Mouse (Mus musculus) mature B cell (primary cell): ENCODE data around the gene Scyl2.
"Not testable (repeated sequence)": the region's sequence is repeated elsewhere in the genome, so short reads cannot be mapped to it uniquely, and the experiment has no call there.

ENCODE experiments used
- in situ Hi-C: fragments of 300-500 bp; cut with MboI; formaldehyde crosslinking; loops from 2 replicates; pipeline ENCODE4 v1.14.3; 2019

Gene Scyl2

DNA sequence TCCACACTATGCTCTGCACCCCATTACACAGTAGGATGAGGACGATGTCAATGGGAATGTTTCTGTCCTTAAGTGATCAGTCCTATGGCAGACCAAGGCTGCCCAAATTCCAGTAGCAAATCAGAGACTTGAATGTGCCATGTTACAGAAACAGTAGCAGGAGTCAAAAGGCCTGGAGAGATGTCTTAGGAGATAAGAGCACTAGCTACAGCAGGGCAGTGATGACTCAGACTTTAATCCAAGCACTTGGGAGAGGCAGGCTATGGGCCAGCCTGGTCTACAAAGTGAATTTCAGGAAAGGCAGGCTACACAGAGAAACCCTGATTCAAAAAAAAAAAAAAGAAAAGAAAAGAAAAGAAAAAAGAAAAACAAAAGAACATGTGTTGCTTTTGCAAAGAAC is 6.6 kb downstream of the Scyl2 start:
- in situ Hi-C loops, result no loop called here

DNA sequence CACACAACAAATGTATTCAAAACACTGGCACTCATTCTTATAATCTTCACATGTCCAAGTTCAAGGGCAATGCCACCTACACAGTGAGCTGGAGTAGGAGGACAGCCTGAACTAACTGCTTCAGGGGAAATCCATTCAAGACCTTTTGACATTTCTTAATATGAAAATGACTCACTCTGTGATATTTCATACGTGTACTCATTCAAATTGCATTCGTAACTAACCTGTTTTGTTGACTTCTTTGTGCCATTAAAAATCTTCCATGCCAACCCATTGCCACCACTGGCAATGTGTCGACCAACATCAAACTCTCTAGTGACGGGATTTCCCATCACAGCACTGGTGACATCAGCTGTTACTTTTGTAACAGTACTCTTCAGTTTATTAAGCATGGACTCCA is 8.0 kb downstream of the Scyl2 start:
- in situ Hi-C loops, result no loop called here

DNA sequence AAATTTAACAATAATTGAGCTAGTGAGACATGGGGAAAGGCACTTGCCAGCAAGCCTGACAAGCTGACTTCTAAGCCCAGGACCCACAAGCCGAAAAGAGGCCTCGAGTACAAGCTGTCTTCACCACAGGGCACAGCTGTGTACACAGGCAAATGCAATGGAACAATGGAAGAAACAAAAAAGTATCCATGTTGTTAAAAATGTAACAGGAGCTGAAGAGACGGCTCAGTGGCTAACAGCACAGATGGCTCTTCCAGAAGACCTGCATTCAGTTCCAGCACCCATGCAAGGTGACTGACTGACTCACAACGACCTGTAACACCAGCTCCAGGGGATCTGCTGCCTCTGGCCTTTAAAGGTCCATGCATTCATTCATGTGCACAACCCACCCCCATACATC is 9.5 kb downstream of the Scyl2 start:
- in situ Hi-C loops, result no loop called here

DNA sequence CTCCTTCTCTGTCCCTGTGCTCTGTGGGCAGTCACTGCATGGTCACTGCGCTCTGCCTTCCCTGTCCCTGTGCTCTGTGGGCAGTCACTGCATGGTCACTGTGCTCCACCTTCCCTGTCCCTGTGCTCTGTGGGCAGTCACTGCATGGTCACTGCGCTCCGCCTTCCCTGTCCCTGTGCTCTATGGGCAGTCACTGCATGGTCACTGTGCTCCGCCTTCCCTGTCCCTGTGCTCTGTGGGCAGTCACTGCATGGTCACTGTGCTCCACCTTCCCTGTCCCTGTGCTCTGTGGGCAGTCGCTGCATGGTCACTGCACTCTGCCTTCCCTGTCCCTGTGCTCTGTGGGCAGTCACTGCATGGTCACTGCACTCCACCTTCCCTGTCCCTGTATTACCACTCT is 15.7 kb downstream of the Scyl2 start:
- in situ Hi-C loops, result not testable (repeated sequence)

DNA sequence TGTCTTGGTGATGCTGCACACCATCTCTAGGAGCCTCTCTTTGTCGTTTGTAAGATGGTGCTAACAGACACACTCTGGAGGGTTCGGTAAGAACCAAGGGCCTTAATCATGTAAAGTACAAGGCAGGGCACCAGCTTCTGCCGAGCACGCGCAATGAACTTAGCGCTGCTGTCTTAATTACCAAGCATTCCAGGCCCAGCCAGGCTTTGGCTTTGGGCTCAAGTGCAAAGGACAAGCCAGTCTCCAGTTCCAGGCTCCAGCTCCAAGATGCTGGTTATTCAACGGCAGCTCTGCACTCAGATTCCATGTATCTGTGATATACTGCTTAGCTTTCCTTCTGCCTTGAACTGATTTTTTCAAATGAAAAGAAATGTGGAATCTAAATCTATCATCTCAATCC is 18.5 kb downstream of the Scyl2 start:
- in situ Hi-C loops, result no loop called here

DNA sequence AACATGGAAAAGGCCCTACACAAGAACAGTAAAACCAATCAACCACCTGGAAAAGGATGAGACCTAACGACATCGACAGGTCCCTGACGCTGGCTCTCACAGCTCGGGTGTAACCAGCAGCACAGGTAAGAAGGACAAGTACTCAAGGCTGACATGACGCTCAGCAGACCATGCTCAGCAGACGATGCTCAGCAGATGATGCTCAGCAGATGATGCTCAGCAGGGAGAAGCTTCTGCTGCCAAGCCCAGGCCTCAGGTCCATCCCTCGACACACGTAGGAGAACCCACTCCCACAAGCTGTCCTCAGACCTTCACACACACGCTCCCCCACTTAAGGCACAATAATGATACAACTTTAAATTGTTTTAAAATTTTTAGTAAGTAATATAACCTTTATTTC is 20.4 kb downstream of the Scyl2 start:
- in situ Hi-C loops, result no loop called here

DNA sequence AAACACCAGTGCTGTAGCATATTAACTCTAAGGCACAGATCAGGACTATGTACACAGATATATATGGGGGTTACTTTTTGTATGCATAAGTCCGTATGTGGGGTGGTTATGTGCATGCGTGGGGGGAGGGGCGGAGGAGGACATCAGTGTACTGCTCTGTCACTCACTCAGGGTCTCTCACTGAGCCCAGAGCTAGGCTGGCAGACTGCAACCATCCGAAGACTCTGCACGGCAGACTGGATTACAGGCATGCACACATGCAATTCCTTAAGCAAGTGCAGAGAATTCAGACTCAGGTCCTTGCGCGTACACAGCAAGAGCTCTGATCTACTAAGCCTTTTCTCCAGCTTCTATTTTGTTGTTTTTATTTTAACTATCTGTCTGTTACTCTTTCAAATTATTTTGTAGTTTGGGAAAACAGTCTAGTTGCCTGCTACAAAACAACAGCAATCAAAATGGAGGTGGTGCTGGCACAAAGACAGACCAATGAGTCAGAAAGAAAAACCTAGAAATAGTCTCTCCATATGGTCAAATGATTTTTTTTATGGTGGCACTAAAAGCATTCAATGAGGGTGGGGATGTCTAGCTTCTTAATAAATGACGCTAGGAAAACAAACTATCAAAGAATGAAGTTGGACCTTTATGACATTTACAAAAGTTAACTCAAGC is 21.0 kb downstream of the Scyl2 start:
- in situ Hi-C loops, result no loop called here

DNA sequence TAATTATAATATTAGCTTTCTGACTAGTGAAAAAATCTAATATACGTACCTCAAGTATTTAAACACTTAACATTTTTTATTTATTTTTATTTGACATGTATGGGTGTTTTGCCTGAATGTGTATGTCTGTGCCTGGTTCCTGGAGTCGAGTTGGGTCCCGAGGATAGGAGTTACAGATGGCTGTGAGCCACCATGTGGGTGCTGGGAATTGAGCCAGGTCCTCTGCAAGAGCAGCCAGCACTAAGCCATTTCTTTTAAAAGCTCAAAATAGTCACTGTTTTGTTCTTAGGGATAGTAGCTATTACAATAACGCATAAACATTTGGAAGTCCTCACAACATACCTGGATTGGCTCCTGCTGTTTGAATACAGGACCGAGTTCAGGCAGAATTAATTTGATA is 29.7 kb downstream of the Scyl2 start:
- in situ Hi-C loops, result no loop called here

DNA sequence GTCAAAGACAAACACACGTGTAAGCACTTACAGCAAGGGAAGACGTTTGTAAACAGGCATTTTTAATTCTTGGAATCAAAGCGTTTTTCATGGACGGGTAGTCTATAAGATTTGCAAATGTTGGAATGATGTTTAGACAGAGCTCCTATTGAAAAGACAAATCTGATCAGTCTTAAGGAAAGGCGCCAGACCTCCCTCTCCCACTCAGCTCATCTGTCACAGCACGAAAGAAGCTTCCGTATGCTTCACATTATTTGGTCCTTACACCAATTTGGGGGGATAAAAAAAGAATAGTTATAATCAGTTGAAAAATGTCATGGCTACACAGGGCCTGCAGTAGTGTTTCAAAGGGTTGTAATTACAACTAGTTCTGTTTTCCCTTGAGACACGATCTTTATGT is 33.2 kb downstream of the Scyl2 start:
- in situ Hi-C loops, result no loop called here

DNA sequence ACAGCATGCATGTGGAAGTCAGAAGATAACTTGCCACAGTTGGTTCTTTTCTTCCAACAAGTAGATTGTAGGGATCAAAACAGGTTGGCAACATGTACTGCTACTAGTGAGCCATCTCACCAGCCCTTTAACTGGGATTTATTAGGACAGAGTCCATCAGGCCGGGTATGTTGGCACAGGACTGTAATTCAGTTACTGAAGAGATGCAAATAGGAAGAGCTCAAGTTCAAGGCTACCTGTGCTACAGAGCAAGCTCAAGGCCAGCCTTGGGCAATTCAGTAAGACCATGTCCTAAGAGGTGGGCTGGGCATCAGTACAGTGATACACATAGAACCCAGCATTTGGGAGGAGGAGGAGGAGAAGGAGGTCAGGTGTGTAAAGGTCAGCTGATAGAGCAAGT is 34.4 kb downstream of the Scyl2 start:
- in situ Hi-C loops, result no loop called here

DNA sequence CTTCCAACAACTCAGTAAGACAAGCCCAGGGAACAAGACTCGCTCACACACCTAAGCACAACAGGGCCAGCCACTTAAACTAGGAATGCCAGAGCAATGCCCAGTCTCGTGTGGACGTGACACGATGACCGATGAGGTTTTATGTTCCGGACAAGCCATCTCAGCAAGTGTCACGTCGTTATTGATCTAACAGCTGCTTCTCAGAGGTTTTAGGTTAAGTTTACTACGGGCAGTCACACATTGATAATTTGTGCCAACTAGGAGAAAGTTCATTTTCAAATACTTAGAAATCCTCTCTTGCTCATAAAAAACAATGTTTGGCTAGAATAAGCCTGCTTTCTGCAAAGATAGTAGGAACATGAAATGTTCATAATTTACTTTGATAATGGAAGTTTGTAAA is 39.2 kb downstream of the Scyl2 start:
- in situ Hi-C loops, result no loop called here

DNA sequence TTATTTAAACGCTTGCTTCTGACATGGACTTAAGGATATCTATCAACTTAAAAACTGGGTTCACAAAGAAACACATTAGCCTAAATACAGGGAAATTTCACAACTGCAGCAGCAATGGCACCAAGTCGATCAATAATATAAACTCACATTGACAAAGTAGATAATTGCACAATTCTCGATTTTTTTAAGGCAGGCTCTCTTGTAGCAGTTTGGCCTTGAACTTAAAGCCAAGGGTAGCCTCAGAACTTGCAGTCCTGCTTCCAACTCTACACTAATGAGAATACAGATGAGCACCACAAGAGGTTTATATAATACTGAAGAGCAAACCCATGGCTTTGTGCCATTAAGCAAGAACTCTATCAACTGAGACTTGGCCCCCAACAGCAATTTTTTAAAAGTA is 49.1 kb downstream of the Scyl2 start:
- in situ Hi-C loops, result no loop called here

DNA sequence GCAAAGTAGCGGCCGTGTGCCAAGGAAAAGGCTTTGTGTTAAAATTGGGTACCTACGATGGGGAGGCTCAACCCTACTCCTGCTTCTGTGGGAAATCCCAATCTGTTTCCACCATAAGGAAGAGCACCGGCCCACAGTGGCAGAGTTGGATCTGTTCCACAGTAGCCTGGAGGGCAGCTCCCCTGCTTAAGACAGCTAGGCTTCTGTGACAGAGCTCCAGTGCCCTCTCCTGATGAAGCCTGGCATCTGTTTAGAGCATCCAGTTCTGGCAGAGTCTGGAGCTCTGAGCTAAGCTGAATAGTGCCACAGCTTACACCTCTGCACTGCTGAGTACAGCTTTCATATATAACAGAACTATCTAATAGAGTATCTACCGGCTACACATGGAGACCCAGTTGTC is 51.1 kb downstream of the Scyl2 start:
- in situ Hi-C loops, result no loop called here

DNA sequence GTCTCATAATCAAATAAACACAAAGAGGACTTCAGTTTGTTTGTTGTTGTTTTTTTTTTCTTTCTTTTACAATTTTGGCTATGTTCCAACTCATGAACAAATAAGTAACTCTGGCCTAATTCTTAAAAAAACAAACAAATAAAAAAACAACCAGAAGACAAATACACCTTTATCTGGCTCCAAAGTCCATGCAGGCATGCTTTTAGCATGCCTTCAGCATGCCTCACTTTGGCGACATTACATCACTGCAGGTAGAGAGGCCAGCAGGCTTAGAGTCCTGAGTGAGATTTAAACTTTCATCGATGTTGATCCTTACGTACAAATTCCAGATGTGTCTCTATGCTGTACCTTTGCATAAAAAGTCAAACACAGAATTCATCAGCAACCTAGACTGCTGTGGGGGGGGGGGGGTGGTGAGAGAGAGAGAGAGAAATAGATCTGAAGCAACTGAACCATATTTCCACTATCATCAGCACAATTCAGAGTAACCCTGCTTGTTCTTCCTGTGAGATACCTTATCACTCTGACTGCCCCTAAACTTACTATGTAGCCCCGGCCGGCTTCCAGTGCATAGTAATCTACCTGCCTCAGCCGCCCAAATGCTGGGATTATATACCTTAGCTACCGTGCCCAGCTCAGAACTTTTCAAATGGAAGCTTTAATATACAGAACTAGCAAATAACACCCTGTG is 52.2 kb downstream of the Scyl2 start:
- in situ Hi-C loops, result no loop called here

DNA sequence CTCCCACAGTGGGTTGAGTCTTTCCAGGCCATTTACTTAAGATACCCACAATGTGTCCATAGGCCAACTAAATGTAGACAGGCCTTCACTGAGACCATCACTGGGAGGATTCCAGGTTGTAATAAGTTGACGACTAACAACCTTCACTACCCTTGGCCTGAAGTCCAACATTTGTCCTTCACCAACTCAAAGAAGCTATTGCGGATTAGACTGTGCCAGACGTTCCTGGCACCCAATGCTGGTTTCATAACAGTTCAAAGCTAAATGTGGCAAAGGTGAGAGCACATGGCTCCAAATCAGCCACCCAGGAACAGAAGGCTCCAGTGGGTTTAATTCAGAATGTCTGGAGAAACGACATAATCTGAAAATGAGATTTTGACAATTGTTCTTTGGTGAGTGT is 53.0 kb downstream of the Scyl2 start:
- in situ Hi-C loops, result no loop called here

DNA sequence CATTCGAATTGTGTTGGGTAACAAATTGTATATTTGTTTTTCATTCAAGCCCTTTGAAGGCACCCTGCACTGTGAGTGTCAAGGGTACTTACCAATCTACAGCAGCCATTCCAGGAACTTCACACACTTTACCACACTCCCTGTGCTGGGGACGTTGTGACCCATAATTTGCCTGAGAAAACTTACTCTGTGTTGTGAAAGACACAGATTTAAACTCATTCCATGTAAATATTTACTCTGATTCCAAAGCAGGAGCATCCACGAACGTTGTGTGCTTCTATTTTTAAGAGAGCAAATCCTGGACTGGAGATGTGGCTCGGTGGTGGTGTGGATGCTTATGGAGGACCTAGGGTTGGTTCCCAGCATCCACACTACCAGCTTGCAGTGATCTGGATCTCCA is 54.3 kb downstream of the Scyl2 start:
- in situ Hi-C loops, result no loop called here

DNA sequence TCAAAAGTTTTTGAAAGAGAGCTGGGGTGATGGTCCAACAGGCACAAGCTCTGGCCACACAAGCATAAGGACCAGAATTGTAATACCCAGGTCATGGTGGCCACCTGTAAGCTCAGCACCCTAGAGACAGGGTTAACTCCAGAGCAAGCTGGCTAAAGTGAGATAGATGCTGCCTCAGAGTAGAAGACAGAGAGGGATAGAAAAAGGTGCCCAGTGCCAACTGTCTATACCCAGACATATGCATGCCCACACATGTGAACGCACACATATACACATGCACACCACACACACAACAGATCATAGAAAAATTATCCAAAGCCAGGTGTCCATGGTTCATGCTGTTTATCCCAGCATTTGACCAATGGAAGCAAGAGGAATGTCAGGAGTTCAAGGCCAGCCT is 55.5 kb downstream of the Scyl2 start:
- in situ Hi-C loops, result no loop called here

DNA sequence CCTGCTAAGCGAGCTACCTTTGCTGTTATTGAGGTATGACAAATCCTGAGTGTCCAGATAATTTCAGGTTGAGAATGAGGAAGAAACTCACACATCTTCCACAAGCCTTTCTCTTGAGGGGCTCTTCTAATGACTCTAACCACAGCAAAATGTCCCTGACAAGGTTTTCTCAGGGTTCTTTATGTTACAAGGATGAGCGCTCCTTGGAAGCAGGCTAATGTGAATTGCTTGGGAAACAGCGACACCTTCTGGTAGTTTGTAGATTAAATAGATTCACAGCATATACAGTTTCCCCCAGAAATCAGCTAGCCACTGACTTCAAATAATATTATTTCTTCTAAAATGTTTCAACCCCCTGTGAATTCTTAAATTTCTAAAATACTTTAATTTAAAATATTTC is 56.0 kb downstream of the Scyl2 start:
- in situ Hi-C loops, result no loop called here

DNA sequence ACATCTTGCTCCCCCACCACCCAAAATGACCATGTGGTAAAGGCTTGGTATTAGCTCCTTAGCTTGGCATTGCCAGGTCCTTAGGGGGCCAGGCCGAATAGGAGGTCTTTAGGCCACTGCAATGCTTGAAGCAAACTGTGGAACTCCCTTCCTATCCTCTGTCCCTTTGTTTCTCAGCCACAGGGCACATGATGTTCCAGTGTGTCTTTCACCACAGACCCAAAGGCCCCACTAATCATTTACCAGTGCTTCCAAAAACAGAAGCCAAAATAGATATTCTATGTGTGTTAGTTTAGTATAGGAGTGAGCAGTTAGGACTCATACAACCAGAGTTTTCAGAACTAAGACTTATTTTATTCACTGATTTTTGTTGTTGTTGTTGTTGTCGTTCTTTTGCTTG is 59.4 kb downstream of the Scyl2 start:
- in situ Hi-C loops, result no loop called here

DNA sequence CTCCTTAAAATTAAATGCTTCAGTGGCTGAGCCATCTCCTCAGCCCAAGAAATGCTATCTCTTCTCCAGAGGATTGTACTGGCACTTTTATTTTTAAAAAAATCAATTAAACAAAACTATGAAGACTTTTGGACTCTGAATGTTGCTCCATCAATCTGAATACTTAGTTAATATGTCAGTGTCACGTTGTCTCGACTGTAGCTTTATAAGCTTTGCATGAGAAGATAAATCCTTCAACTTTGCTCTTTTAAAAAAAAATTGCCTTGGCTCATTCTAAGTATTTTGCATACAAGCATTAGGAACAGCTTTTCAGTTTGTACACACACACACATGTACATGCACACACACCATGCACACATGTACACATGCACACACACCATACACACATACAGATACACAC is 61.9 kb downstream of the Scyl2 start:
- in situ Hi-C loops, result no loop called here

DNA sequence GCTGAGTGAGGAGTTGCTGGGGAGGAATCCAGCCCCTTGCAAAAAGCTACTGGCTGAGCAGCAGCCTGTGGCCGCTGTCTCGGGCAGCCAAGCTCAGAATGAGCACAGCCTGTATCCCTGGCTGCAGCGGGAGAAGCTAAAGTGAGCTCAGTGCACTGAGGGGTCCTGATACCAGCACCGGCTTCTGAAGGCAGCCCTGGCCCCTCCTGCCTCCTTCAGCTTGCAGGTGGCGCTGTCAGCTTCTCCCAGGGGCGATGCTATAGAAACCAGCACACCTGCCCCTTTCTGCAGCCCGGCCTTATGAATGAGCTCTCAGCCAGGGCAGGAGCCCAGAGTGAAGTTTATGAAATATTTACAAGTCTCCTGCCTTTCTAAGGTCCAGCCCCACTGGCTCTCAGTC is 65.0 kb downstream of the Scyl2 start, which contains the start of gene Slc17a8:
Gene Slc17a8 (minus strand): TSS at position 125 of the 400 bp plus-strand sequence.
- in situ Hi-C loops, result no loop called here

DNA sequence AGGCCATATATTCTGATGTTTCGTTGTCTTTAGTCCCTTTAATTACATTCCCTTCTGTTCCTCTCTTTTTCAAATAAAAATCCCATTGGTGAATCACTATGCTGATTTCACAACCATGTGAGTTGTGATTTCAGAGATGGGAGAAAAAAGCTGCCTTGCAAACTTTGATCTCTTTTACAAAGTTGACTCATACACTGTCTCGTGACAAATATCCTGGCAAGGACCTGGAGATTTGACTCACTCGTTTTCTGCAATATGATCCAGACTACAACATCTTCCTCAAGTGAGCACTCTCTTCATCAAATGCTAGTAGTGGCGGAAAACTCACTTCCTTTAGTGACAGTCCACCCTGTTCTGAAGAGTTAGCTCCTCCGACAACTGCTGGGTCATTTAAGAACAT is 86.8 kb downstream of the Scyl2 start:
- in situ Hi-C loops, result no loop called here

DNA sequence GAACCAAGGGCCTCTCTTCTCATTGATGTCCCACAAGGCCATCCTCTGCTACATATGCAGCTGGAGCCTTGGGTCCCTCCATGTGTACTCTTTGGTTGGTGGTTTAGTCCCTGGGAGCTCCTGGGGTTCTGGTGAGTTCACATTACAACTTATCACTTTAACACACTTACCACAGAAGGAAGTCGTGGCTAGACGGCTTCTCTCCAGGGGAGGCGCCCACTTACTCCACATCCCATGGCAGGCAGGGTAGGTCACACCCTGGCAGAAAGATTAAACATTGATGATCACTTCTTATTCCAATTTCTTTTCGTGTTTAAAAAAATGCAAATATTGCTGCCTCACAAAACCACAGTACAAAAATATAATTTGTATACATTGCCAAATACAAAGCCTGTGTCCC is 88.8 kb downstream of the Scyl2 start:
- in situ Hi-C loops, result no loop called here

DNA sequence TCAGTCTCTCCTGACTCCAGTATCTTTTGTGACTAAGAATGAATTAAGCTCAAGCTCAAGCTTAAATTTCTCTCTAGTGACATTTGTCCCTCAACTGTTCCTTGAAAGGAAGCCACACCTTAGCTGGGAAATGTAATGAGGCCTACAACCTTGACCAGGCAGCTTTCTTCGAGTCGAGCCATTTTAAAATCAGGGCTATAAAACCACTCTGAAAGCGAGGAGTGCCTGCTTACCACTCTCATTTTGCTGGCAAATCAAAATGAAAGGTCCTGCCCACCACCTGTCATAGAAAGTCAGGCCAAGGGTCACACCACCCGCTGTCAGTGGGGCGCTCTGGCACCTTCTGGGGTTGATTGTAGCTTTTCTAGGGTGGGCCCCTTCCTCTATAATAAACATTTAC is 90.2 kb downstream of the Scyl2 start:
- in situ Hi-C loops, result no loop called here
